Mouse (Mus musculus) hindbrain, embryonic 14.5 days (tissue): ENCODE measurements around the gene Gucy2c. TPM values are rescaled to one million over a fixed set of nuclear protein-coding genes. Genes with fewer than 3 reads are reported as not detected.

Experiments
- ATAC-seq: fragments of 200-750 bp; cut with Nextera tagmentation; 2 replicates; pipeline ENCODE4 v1.8.0; 2017; ENCODE audit warnings: moderate number of reproducible peaks, mild to moderate bottlenecking, moderate TSS enrichment, moderate library complexity; ENCODE audit not compliant: low FRiP score
- DNase-seq: peaks from one replicate; pipeline ENCODE4 v3.0.0-alpha.2; 2015; ENCODE audit warnings: low spot score
- H3K27ac ChIP-seq: fragments of 300-500 bp; sonication (generic); 2 replicates; pipeline ENCODE4 v1.5.1; 2014; ENCODE audit warnings: mild to moderate bottlenecking, moderate library complexity
- H3K27me3 ChIP-seq: fragments of 300-500 bp; sonication (generic); 2 replicates; pipeline ENCODE4 v1.6.1; 2014; ENCODE audit warnings: mild to moderate bottlenecking, low read length, mixed read lengths; ENCODE audit not compliant: control insufficient read depth, insufficient read depth
- H3K36me3 ChIP-seq: fragments of 300-500 bp; sonication (generic); replicated peaks from 2 replicates; pipeline ENCODE4 v1.6.1; 2014; ENCODE audit not compliant: control insufficient read depth, insufficient read depth
- H3K4me1 ChIP-seq: fragments of 300-500 bp; sonication (generic); replicated peaks from 2 replicates; pipeline ENCODE4 v1.6.1; 2014; ENCODE audit warnings: antibody characterized with exemption, low read length, mixed read lengths; ENCODE audit not compliant: control insufficient read depth, insufficient read depth
- H3K4me2 ChIP-seq: fragments of 300-500 bp; sonication (generic); replicated peaks from 2 replicates; pipeline ENCODE4 v1.6.1; 2014; ENCODE audit warnings: mild to moderate bottlenecking, moderate library complexity
- H3K4me3 ChIP-seq: fragments of 300-500 bp; sonication (generic); replicated peaks from 2 replicates; pipeline ENCODE4 v1.5.1; 2014; ENCODE audit warnings: mild to moderate bottlenecking, low read length
- H3K9ac ChIP-seq: fragments of 300-500 bp; sonication (generic); 2 replicates; pipeline ENCODE4 v1.6.1; 2014
- H3K9me3 ChIP-seq: fragments of 300-500 bp; sonication (generic); 2 replicates; pipeline ENCODE4 v1.6.1; 2016; ENCODE audit warnings: low read length; ENCODE audit not compliant: control insufficient read depth
- WGBS: fragments of 180-500 bp; shearing (Covaris S2); extraction: QIAGEN DNeasy Blood & Tissue Kit; methylation state at CpG from one replicate; pipeline ENCODE4 v1.1.7; 2014; 5-methylcytosine and 5-hydroxymethylcytosine counted together
- polyA plus RNA-seq: library from polyadenylated mRNA; unstranded; fragments of >200 nt; fragmentation: Nextera tagmentation; extraction: Ambion mirVana; gene quantifications from 2 replicates; pipeline ENCODE4 v1.2.1, GENCODE M21; 2014

The Gucy2c gene
- polyA plus RNA-seq = 0.05 TPM in 2 replicates

DNA sequence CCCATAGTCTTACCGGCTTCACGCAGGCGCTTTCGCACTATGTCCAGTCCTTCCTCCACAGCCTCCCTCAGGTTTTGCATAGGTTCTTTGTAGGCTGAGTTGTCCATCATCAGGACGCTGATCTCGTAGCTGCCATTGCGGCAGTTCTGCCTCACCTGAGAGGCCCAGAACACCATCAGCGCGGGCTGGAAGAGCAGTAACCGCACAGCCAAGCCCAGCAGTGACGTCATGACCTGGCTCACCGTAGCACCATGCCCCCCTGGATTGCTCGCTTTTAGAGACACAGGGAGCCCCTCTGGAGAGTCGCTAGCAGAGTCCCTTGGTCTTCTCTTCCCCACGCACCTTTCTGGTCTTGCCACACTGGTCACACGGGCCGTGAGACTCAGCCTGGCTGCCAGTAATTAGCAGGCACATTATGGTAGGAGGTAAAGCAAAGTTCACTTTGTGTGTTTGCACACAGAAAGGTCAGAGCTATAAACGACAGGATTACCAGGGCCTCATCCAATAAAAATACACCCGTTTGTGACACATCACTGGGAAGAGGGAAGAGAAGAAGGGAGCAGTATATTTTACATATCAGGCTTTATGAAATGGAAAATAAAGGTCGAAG is at the start of gene Gucy2c:
TSS of gene Gucy2c (minus strand) at position 389 of the 610 bp plus-strand sequence.
- Histone ChIP-seq H3K9ac (no peak within 1 kb of the TSS), H3K4me3 (no peak within 1 kb of the TSS), H3K9me3 (no peaks in the 10 kb centered on the region), H3K27me3 (no peaks in the 10 kb centered on the region), H3K27ac (no peak within 1 kb of the TSS), H3K4me2 (no peak within 1 kb of the TSS), H3K36me3 (no peaks in the 10 kb centered on the region), H3K4me1 (no peaks in the 10 kb centered on the region)
- DNase-seq (no peak), ATAC-seq (no peak)
- WGBS = 87% methylated on average over 20 of the region's 20 CpGs

GRCm38 (mm10) chr6:136828681-136829080 is 47.1 kb upstream of the Gucy2c start:
- Histone ChIP-seq H3K36me3 (peaks cover 21% of the 10 kb centered on the region), H3K27ac (peak overlapping the region; percentile 91), H3K4me2 (peak overlapping the region; percentile 64), H3K4me3 (peak overlapping the region; percentile 99), H3K9me3 (no peaks in the 10 kb centered on the region), H3K9ac (peak overlapping the region; percentile 63), H3K4me1 (peaks cover 9% of the 10 kb centered on the region), H3K27me3 (peaks cover 9% of the 10 kb centered on the region; the same call in 1 of the 2 replicates)
- ATAC-seq = no peak
- 39% methylated on average over 4 of the region's 4 CpGs for WGBS
- no peak for DNase-seq

DNA sequence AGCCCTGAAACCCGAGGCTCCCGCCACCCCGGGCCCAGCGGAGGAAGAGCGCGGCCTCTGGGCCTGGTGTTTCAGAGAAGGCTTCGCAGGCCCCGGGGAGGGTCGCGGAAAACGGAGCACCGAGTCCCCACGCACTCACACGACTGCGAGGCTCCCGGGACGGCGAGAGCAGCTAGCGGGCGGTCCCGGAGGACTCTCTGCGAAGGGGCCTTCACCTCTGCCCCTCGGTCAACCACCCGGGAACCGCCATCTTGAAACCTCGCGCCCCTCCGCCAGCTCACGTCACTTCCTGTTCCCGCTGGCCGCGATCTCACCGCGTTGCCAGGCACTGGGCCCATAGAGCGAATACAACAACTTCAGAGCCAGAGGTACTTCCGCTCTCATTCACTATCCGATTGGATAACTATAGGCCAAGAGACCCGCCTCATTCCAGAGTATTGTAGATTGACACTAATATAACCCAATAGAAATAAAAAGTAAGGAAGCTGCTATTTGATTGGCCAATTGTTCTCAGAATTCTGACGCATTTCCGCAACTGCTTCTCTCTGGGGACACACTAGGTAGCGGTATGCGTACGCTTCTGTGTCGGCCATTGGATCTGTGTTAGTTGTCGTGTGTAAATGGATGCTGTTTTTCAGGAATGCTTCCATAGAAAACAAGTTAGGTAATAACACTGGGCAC is 46.5 kb upstream of the Gucy2c start, which contains the start of gene Wbp11:
TSS of gene Wbp11 (minus strand) at position 353 of the 681 bp plus-strand sequence.
- WGBS = under 1% methylated on average over 42 of the region's 45 CpGs

GRCm38 (mm10) chr6:136827516-136827880 is 45.9 kb upstream of the Gucy2c start, which contains the start of gene BC049715:
Gene BC049715, plus strand, starts transcription at chr6:136827626.
- H3K27me3 ChIP-seq = peaks cover 9% of the 10 kb centered on the region; the same call in 1 of the 2 replicates
- H3K4me1 ChIP-seq = peaks cover 9% of the 10 kb centered on the region
- peak within 1 kb of the TSS; percentile 91 for H3K27ac ChIP-seq
- H3K4me3 ChIP-seq = peak within 1 kb of the TSS; percentile 99
- peak within 1 kb of the TSS; percentile 96 for H3K9ac ChIP-seq
- no peaks in the 10 kb centered on the region for H3K9me3 ChIP-seq
- H3K4me2 ChIP-seq = peak within 1 kb of the TSS; percentile 88
- 0% methylated on average over 34 of the region's 34 CpGs for WGBS
- DNase-seq (no peak), ATAC-seq (peak; percentile 0; the same call in 1 of the 2 replicates)
- peaks cover 30% of the 10 kb centered on the region for H3K36me3 ChIP-seq

More for the DNA sequence above, 46.5 kb upstream of the Gucy2c start, which contains the start of gene Wbp11:
- H3K9ac ChIP-seq = peak within 1 kb of the TSS; percentile 96
- peaks cover 9% of the 10 kb centered on the region for H3K4me1 ChIP-seq
- ATAC-seq = peak; percentile 100
- peak within 1 kb of the TSS; percentile 99 for H3K4me3 ChIP-seq
- H3K4me2 ChIP-seq = peak within 1 kb of the TSS; percentile 88
- DNase-seq = peak; percentile 97
- peaks cover 9% of the 10 kb centered on the region; the same call in 1 of the 2 replicates for H3K27me3 ChIP-seq
- peaks cover 25% of the 10 kb centered on the region for H3K36me3 ChIP-seq
- H3K9me3 ChIP-seq = no peaks in the 10 kb centered on the region
- H3K27ac ChIP-seq = peak within 1 kb of the TSS; percentile 91

GRCm38 (mm10) chr6:136827116-136827515 is 45.6 kb upstream of the Gucy2c start:
- Histone ChIP-seq H3K4me3 (peak overlapping the region; percentile 99), H3K4me1 (peaks cover 9% of the 10 kb centered on the region), H3K27ac (no peak overlapping the region), H3K27me3 (peaks cover 9% of the 10 kb centered on the region; the same call in 1 of the 2 replicates), H3K9ac (peak overlapping the region; percentile 96), H3K9me3 (no peaks in the 10 kb centered on the region), H3K4me2 (peak overlapping the region; percentile 88), H3K36me3 (peaks cover 34% of the 10 kb centered on the region)
- DNase-seq = no peak
- 24% methylated on average over 7 of the region's 7 CpGs for WGBS
- no peak for ATAC-seq

GRCm38 (mm10) chr6:136824987-136825386 is 43.4 kb upstream of the Gucy2c start:
- H3K4me1 ChIP-seq = peaks cover 9% of the 10 kb centered on the region
- peaks cover 55% of the 10 kb centered on the region for H3K36me3 ChIP-seq
- DNase-seq (no peak), ATAC-seq (no peak)
- no peak overlapping the region for H3K9ac ChIP-seq
- no peaks in the 10 kb centered on the region for H3K27me3 ChIP-seq
- H3K27ac ChIP-seq = no peak overlapping the region
- H3K4me3 ChIP-seq = no peak overlapping the region
- no peak overlapping the region for H3K4me2 ChIP-seq
- 96% methylated on average over 8 of the region's 8 CpGs for WGBS
- H3K9me3 ChIP-seq = no peaks in the 10 kb centered on the region

DNA sequence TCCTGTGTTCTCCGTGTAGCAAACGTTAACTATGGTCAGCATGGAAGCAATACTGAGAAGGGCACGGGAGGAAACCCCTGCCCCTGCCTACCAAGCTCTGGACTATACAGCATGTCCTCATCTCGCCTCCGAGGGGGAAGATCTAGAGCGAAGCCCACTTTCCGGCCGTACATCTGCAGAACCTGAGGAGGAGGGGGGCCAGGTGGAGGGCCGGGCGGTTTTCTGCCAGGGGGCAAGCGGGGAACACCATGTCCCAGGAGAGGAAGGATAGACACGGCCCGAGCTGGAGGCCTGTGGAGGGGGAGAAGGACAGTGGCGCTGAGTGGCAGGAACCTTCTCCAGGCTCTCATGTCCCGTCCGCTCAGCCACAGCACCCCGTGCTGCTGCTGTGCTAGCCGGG is 39.5 kb upstream of the Gucy2c start:
- Histone ChIP-seq H3K4me1 (no peaks in the 10 kb centered on the region), H3K9ac (no peak overlapping the region), H3K36me3 (peaks cover 93% of the 10 kb centered on the region), H3K9me3 (no peaks in the 10 kb centered on the region), H3K27ac (no peak overlapping the region), H3K27me3 (no peaks in the 10 kb centered on the region), H3K4me2 (no peak overlapping the region), H3K4me3 (no peak overlapping the region)
- DNase-seq (no peak), ATAC-seq (no peak)
- WGBS = 97% methylated on average over 18 of the region's 18 CpGs

DNA sequence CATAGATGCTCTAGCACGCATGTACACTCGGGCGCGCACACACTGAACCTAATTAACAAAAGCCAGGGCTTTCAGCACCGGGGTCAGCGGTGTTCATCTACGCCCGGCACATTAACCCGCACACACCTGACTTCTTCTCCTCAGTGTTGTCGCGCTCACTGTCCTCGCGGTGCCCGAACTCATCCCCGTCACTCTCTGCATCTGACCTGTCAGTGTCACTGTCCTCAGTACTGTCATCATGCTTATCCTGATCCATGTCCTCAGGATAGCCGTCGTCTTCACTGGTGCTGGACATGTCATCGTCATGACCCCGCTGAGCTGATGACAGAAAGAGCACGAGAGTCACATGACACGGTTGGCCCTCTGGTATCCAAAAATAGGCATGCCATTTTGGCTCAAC is 38.8 kb upstream of the Gucy2c start:
- 96% methylated on average over 21 of the region's 21 CpGs for WGBS
- ATAC-seq (no peak), DNase-seq (no peak)
- Histone ChIP-seq H3K4me3 (no peak overlapping the region), H3K9me3 (no peaks in the 10 kb centered on the region), H3K4me2 (no peak overlapping the region), H3K36me3 (peaks cover 94% of the 10 kb centered on the region), H3K27me3 (no peaks in the 10 kb centered on the region), H3K27ac (no peak overlapping the region), H3K4me1 (no peaks in the 10 kb centered on the region), H3K9ac (no peak overlapping the region)

DNA sequence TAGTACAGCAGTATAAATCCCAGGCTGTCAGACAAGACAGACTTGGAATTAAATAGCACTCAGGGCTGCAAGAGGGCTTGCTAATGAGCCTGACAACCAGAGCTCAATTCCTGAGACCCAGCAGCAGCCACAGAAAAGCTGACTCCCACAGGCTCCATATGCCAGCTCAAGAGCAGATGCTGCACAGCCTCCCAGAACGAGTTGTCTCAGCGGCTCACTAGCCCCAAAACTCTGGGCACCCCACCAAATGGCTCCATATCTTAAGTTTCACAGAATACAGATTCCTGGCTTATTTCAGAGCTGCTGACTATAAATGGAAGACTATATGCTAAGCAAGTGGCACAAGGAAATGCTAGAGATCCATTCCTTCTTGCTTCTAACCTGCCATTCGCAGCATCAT is 36.0 kb upstream of the Gucy2c start:
- ATAC-seq = no peak
- no peak for DNase-seq
- H3K27me3 ChIP-seq = no peaks in the 10 kb centered on the region

More for the DNA sequence above, 36.0 kb upstream of the Gucy2c start:
- WGBS = 91% methylated on average over 3 of the region's 3 CpGs
- Histone ChIP-seq H3K9ac (no peak overlapping the region), H3K4me3 (no peak overlapping the region), H3K4me1 (no peaks in the 10 kb centered on the region), H3K4me2 (no peak overlapping the region), H3K9me3 (no peaks in the 10 kb centered on the region), H3K36me3 (peaks cover 98% of the 10 kb centered on the region), H3K27ac (no peak overlapping the region)
